Mouse (Mus musculus): Measurements from ENCODE around the gene Apoc1.

DNA sequence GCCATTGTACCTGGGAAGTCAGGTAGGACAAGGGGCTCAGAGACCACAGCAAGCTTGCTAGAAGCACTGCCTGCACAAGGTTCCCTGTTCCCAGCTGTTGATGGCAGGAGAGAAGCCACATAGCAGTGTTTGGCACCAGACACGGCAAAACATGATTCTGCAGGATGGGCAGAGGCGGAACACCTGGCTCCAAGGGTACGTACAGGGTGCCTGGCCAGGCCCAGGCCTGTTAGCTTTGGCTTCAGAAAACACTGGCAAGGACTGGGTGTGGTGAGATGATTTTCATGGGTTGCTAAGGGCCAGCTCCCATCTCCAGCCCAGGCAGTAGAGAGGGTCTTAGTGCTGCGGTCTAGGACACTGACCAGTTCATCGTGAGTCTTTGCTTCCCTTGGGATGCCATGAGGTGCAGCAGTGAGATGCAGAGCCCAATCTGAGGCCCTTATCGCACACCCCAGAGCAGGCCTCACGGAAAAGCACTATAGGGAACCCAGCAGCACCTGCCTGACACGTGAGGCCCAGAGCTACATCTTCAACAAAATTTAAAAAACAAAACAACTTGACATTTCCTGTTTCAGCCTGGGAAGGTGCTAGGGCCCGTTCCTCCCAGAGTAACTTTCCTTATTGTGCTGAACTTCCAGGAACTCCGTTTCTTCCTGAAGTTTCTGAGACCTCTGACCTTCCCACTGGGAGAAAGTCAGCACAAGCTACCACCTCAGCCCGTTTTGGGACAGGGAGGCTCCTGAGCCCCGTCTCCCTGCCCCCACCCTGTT is 8.0 kb upstream of the Apoc1 start:
- TF ChIP-seq POLR2A (IDR thresholded peaks at IDR 0.05; ENCODE audit: borderline replicate concordance, low read depth, low read length), result no peak
- no peak for TF ChIP-seq CTCF (IDR thresholded peaks at IDR 0.05; ENCODE audit: low read depth, low read length)
